9 mouse cellular contexts compared by ENCODE assay signal in genomic region chr17:12782861-12783847, GRCm38 (mm10). TPM values are rescaled to one million over a fixed set of nuclear protein-coding genes. Genes with fewer than 3 reads are reported as not detected.
A peak's percentile ranks its signal among the peaks of the same experiment; 100 is the strongest.
DNase-seq lines count a peak whose midpoint lies in the region; ATAC-seq lines count a peak whose summit lies in the region.
"Had no signal": no experiment of that assay in that cellular context is flagged by ENCODE, and none has a peak within 500 bp of the region (broad histone marks: within the 10 kb centered on the region; RNA-seq: fewer than 3 reads in every experiment).

No protein-coding gene starts in this region.

- DNase-seq in spleen, postnatal 36 days (ENCODE audit: low spot score in 2 of 2): peak; percentile 70 to 80
- no peak for DNase-seq in spleen, postnatal 4 days (ENCODE audit: low spot score in 2 of 2)
- DNase-seq in embryonic facial prominence, embryonic 14.5 days (ENCODE audit: low spot score): peak; percentile 84
- peak; percentile 42 for DNase-seq in thymus, postnatal 4 days
- no peak for DNase-seq in kidney, adult 11 months
- no peak for DNase-seq in embryo, embryonic 10 days (ENCODE audit: low spot score)
- DNase-seq: cerebellum, adult 11 months had no signal

- ATAC-seq in embryonic facial prominence, embryonic 14.5 days (ENCODE audit: low read depth): peak; percentile 60; the same call in 1 of the 2 replicates
- no peak for ATAC-seq in liver, embryonic 15.5 days (ENCODE audit: insufficient read depth)
- no peak for ATAC-seq in hindbrain, embryonic 13.5 days (ENCODE audit: low FRiP score)

- H3K9me3 ChIP-seq in embryonic facial prominence, embryonic 14.5 days (ENCODE audit: control insufficient read depth, low read length): no peaks in the 10 kb centered on the region
- no peaks in the 10 kb centered on the region for H3K9me3 ChIP-seq in liver, embryonic 15.5 days (replicated peaks)
- no peaks in the 10 kb centered on the region for H3K9me3 ChIP-seq in hindbrain, embryonic 13.5 days

- 43% methylated on average over 11 of the region's 11 CpGs for WGBS in embryonic facial prominence, embryonic 14.5 days
- WGBS in liver, embryonic 15.5 days (ENCODE audit: insufficient replicate concordance): 33% methylated on average over 11 of the region's 11 CpGs
- 76% methylated on average over 11 of the region's 11 CpGs for WGBS in hindbrain, embryonic 13.5 days

- peak overlapping the region; percentile 61 for H3K27ac ChIP-seq in embryonic facial prominence, embryonic 14.5 days (replicated peaks; ENCODE audit: low read depth, low read length)
- H3K27ac ChIP-seq in liver, embryonic 15.5 days (replicated peaks): peak overlapping the region; percentile 33; the same call in 1 of the 2 replicates
- H3K27ac ChIP-seq in hindbrain, embryonic 13.5 days: no peak overlapping the region

- peaks cover 51% of the 10 kb centered on the region for H3K4me1 ChIP-seq in embryonic facial prominence, embryonic 14.5 days (ENCODE audit: control insufficient read depth, insufficient read depth, low read length)
- peaks cover 48% of the 10 kb centered on the region for H3K4me1 ChIP-seq in liver, embryonic 15.5 days (replicated peaks)
- H3K4me1 ChIP-seq in hindbrain, embryonic 13.5 days (replicated peaks): peaks cover 11% of the 10 kb centered on the region; the same call in 1 of the 2 replicates

- no peaks in the 10 kb centered on the region for H3K27me3 ChIP-seq in embryonic facial prominence, embryonic 14.5 days (replicated peaks; ENCODE audit: control insufficient read depth, insufficient read depth, low read length)
- H3K27me3 ChIP-seq in liver, embryonic 15.5 days: no peaks in the 10 kb centered on the region
- H3K27me3 ChIP-seq in hindbrain, embryonic 13.5 days: no peaks in the 10 kb centered on the region

- H3K9ac ChIP-seq in embryonic facial prominence, embryonic 14.5 days (ENCODE audit: low read depth, low read length): no peak overlapping the region
- no peak overlapping the region for H3K9ac ChIP-seq in liver, embryonic 15.5 days
- H3K9ac ChIP-seq in hindbrain, embryonic 13.5 days: no peak overlapping the region

- peaks cover 8% of the 10 kb centered on the region for H3K36me3 ChIP-seq in embryonic facial prominence, embryonic 14.5 days (ENCODE audit: control insufficient read depth, insufficient read depth, low read length)
- H3K36me3 ChIP-seq in liver, embryonic 15.5 days (replicated peaks): no peaks in the 10 kb centered on the region; the same call in 1 of the 2 replicates
- H3K36me3 ChIP-seq in hindbrain, embryonic 13.5 days: no peaks in the 10 kb centered on the region

- H3K4me3 ChIP-seq in embryonic facial prominence, embryonic 14.5 days (ENCODE audit: low read depth, low read length): no peak overlapping the region
- no peak overlapping the region for H3K4me3 ChIP-seq in liver, embryonic 15.5 days (replicated peaks)
- H3K4me3 ChIP-seq in hindbrain, embryonic 13.5 days: no peak overlapping the region

- no peak overlapping the region for H3K4me2 ChIP-seq in embryonic facial prominence, embryonic 14.5 days (ENCODE audit: low read depth, low read length)
- H3K4me2 ChIP-seq in liver, embryonic 15.5 days: peak overlapping the region; percentile 11; the same call in 1 of the 2 replicates
- H3K4me2 ChIP-seq in hindbrain, embryonic 13.5 days: no peak overlapping the region

RNA-seq across cellular contexts. Expression of gene Igf2r, which starts 13.7 kb away (rescaled TPM):
- 66.0 and 67.5 TPM in 2 replicates for polyA plus RNA-seq in embryonic facial prominence, embryonic 14.5 days (2014; fragmentation: Nextera tagmentation; extraction: Ambion mirVana)
- 13.0 and 15.6 TPM in 2 replicates for polyA plus RNA-seq in liver, embryonic 15.5 days (2015; fragmentation: Nextera tagmentation; extraction: Ambion mirVana)
- 12.3 and 12.5 TPM in 2 replicates for polyA plus RNA-seq in hindbrain, embryonic 13.5 days (2015; fragmentation: Nextera tagmentation; extraction: Ambion mirVana)

Comparison
In these comparisons a context has a peak if more than half of its experiments do, and no peak if none do; other contexts are left out.
1. DNase-seq: peak in spleen, postnatal 36 days (2 of 2), embryonic facial prominence, embryonic 14.5 days (single experiment) and thymus, postnatal 4 days (single experiment); none in spleen, postnatal 4 days (0 of 2), kidney, adult 11 months (single experiment) and embryo, embryonic 10 days (single experiment).